Mouse (Mus musculus): ENCODE data around the gene Ssbp2.

DNA sequence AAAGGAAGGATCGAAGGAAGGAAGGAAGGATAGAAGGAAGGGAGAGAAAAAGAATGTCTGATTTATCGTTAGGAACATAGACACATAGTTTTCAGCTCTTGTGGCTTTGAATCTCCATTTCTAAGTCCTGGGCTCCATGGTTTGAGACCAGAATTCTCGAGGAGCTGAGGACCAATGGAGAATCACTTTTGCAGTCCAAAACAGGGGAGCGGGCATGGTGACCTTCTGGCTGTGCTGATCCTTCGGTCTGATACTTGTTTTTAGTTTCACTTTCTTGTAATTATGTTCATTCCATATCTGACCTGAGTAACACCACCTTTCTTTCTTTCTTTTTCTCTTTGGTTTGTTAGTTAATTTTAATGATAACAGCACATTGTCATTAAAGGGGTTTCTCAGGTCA is 29.2 kb upstream of the Ssbp2 start:
- no peak for TF ChIP-seq CTCF (conservative IDR thresholded peaks at IDR 0.05; ENCODE audit: insufficient read depth, insufficient read length, low read depth, low read length)
- TF ChIP-seq POLR2A (IDR thresholded peaks at IDR 0.05; ENCODE audit: low read depth, low read length), result no peak

Data from kidney, adult 2 months (tissue).